Mouse (Mus musculus) hindbrain, embryonic 16.5 days (tissue): ENCODE measurements around the gene Shmt2. TPM values are rescaled to one million over a fixed set of nuclear protein-coding genes. Genes with fewer than 3 reads are reported as not detected.

ENCODE experiments used
- ATAC-seq: fragments of 200-750 bp; cut with Nextera tagmentation; 2 replicates; pipeline ENCODE4 v1.8.0; 2017; ENCODE audit warnings: moderate TSS enrichment, moderate library complexity
- H3K27ac ChIP-seq: fragments of 300-500 bp; sonication (generic); 2 replicates; pipeline ENCODE4 v1.5.1; 2014; ENCODE audit warnings: low read depth, mild to moderate bottlenecking, control low read depth, low read length, moderate library complexity
- H3K27me3 ChIP-seq: fragments of 300-500 bp; sonication (generic); replicated peaks from 2 replicates; pipeline ENCODE4 v1.6.1; 2014; ENCODE audit warnings: low read length; ENCODE audit not compliant: control insufficient read depth, insufficient read depth
- H3K36me3 ChIP-seq: fragments of 300-500 bp; sonication (generic); 2 replicates; pipeline ENCODE4 v1.6.1; 2014; ENCODE audit warnings: mild to moderate bottlenecking, low read length, moderate library complexity, mixed read lengths; ENCODE audit not compliant: control insufficient read depth, insufficient read depth
- H3K4me1 ChIP-seq: fragments of 300-500 bp; sonication (generic); 2 replicates; pipeline ENCODE4 v1.6.1; 2014; ENCODE audit warnings: low read depth, low read length; ENCODE audit not compliant: control insufficient read depth, insufficient read depth
- H3K4me2 ChIP-seq: fragments of 300-500 bp; sonication (generic); 2 replicates; pipeline ENCODE4 v1.6.1; 2014; ENCODE audit warnings: mild to moderate bottlenecking, low read length, control low read depth, moderate library complexity
- H3K4me3 ChIP-seq: fragments of 300-500 bp; sonication (generic); 2 replicates; pipeline ENCODE4 v1.5.1; 2014; ENCODE audit warnings: mild to moderate bottlenecking, low read length, control low read depth, moderate library complexity
- H3K9ac ChIP-seq: fragments of 300-500 bp; sonication (generic); 2 replicates; pipeline ENCODE4 v1.6.1; 2014; ENCODE audit warnings: low read depth, mild to moderate bottlenecking, control low read depth, low read length, moderate library complexity
- H3K9me3 ChIP-seq: fragments of 300-500 bp; sonication (generic); 2 replicates; pipeline ENCODE4 v1.6.1; 2014; ENCODE audit warnings: mild to moderate bottlenecking, low read length, moderate library complexity; ENCODE audit not compliant: control insufficient read depth
- WGBS: fragments of 180-500 bp; shearing (Covaris S2); extraction: QIAGEN DNeasy Blood & Tissue Kit; methylation state at CpG from one replicate; pipeline ENCODE4 v1.1.7; 2014; 5-methylcytosine and 5-hydroxymethylcytosine counted together
- polyA plus RNA-seq: library from polyadenylated mRNA; unstranded; fragments of >200 nt; fragmentation: Nextera tagmentation; extraction: Ambion mirVana; gene quantifications from 2 replicates; pipeline ENCODE4 v1.2.1, GENCODE M21; 2015

Shmt2 gene
- polyA plus RNA-seq, 1 experiment from 2014 or later, result 52.8 TPM

GRCm38 (mm10) chr10:127515983-127516459 lies 6.2 kb downstream of the Shmt2 start:
- ATAC-seq, result no peak
- Histone ChIP-seq H3K9me3 (no peaks in the 10 kb centered on the region), H3K27ac (no peak overlapping the region), H3K36me3 (peaks cover 11% of the 10 kb centered on the region), H3K4me2 (no peak overlapping the region), H3K4me3 (no peak overlapping the region), H3K4me1 (peaks cover 46% of the 10 kb centered on the region), H3K27me3 (peaks cover 2% of the 10 kb centered on the region; the same call in 1 of the 2 replicates), H3K9ac (no peak overlapping the region)
- WGBS, result 18% methylated on average over 8 of the region's 8 CpGs

GRCm38 (mm10) chr10:127515271-127515982 lies 6.8 kb downstream of the Shmt2 start:
- Histone ChIP-seq H3K27me3 (0 out of 2 replicates have a peak, but pooled peaks cover 2% of the 10 kb centered on the region), H3K4me3 (no peak overlapping the region), H3K27ac (0 out of 2 replicates have a peak overlapping the region, but pooled peaks have one; percentile 39), H3K9me3 (no peaks in the 10 kb centered on the region), H3K4me1 (peaks cover 48% of the 10 kb centered on the region), H3K36me3 (peaks cover 11% of the 10 kb centered on the region), H3K4me2 (no peak overlapping the region), H3K9ac (no peak overlapping the region)
- no peak for ATAC-seq
- WGBS, result 27% methylated on average over 9 of the region's 9 CpGs

- Histone ChIP-seq H3K4me2 (peak within 1 kb of the TSS; percentile 90), H3K27ac (peak within 1 kb of the TSS; percentile 39; the same call in 1 of the 2 replicates), H3K27me3 (0 out of 2 replicates have a peak, but pooled peaks cover 2% of the 10 kb centered on the region), H3K9me3 (no peaks in the 10 kb centered on the region), H3K9ac (peak within 1 kb of the TSS; percentile 25; the same call in 1 of the 2 replicates), H3K4me1 (peaks cover 54% of the 10 kb centered on the region), H3K4me3 (no peak within 1 kb of the TSS), H3K36me3 (peaks cover 11% of the 10 kb centered on the region)
- ATAC-seq, result no peak
- WGBS, result 20% methylated on average over 6 of the region's 6 CpGs
These were observed 7.5 kb downstream of the Shmt2 start, which contains the start of gene Ndufa4l2 for GRCm38 (mm10) chr10:127514764-127515163. Gene Ndufa4l2 (plus strand): TSS chr10:127514967.

- H3K27me3 ChIP-seq, result 0 out of 2 replicates have a peak, but pooled peaks cover 2% of the 10 kb centered on the region
- H3K4me1 ChIP-seq, result peaks cover 59% of the 10 kb centered on the region
- no peak for ATAC-seq
- no peak overlapping the region for H3K4me3 ChIP-seq
- no peaks in the 10 kb centered on the region for H3K9me3 ChIP-seq
- peak overlapping the region; percentile 20; the same call in 1 of the 2 replicates for H3K27ac ChIP-seq
- WGBS, result 16% methylated on average over 13 of the region's 13 CpGs
- H3K9ac ChIP-seq, result no peak overlapping the region
- peaks cover 11% of the 10 kb centered on the region for H3K36me3 ChIP-seq
- H3K4me2 ChIP-seq, result peak overlapping the region; percentile 90
These were observed 8.0 kb downstream of the Shmt2 start for GRCm38 (mm10) chr10:127514111-127514698.

GRCm38 (mm10) chr10:127513501-127514091 lies 8.6 kb downstream of the Shmt2 start:
- peaks cover 8% of the 10 kb centered on the region; the same call in 1 of the 2 replicates for H3K36me3 ChIP-seq
- H3K4me1 ChIP-seq, result peaks cover 65% of the 10 kb centered on the region
- peak overlapping the region; percentile 90 for H3K4me2 ChIP-seq
- H3K9ac ChIP-seq, result peak overlapping the region; percentile 25; the same call in 1 of the 2 replicates
- 0 out of 2 replicates have a peak, but pooled peaks cover 2% of the 10 kb centered on the region for H3K27me3 ChIP-seq
- WGBS, result 0% methylated on average over 15 of the region's 16 CpGs
- ATAC-seq, result no peak
- H3K4me3 ChIP-seq, result no peak overlapping the region
- no peaks in the 10 kb centered on the region for H3K9me3 ChIP-seq
- H3K27ac ChIP-seq, result peak overlapping the region; percentile 54; the same call in 1 of the 2 replicates

GRCm38 (mm10) chr10:127512813-127513212 lies 9.4 kb downstream of the Shmt2 start:
- Histone ChIP-seq H3K27ac (peak overlapping the region; percentile 98), H3K4me3 (peak overlapping the region; percentile 46), H3K4me1 (peaks cover 73% of the 10 kb centered on the region), H3K27me3 (0 out of 2 replicates have a peak, but pooled peaks cover 2% of the 10 kb centered on the region), H3K36me3 (peaks cover 2% of the 10 kb centered on the region; the same call in 1 of the 2 replicates), H3K9me3 (no peaks in the 10 kb centered on the region), H3K4me2 (peak overlapping the region; percentile 90), H3K9ac (peak overlapping the region; percentile 81)
- ATAC-seq, result peak; percentile 15
- whole genome bisulfite sequencing, result under 1% methylated on average over 27 of the region's 27 CpGs

- Histone ChIP-seq H3K9me3 (no peaks in the 10 kb centered on the region), H3K4me1 (peaks cover 75% of the 10 kb centered on the region), H3K27ac (peak overlapping the region; percentile 98), H3K9ac (peak overlapping the region; percentile 81), H3K27me3 (no peaks in the 10 kb centered on the region), H3K36me3 (no peaks in the 10 kb centered on the region), H3K4me2 (peak overlapping the region; percentile 90), H3K4me3 (peak overlapping the region; percentile 46)
- WGBS, result 0% methylated on average over 7 of the region's 7 CpGs
- ATAC-seq, result no peak
These were observed 10.0 kb downstream of the Shmt2 start for GRCm38 (mm10) chr10:127512307-127512666.

- H3K4me3 ChIP-seq, result peak overlapping the region; percentile 46
- peak; percentile 31 for ATAC-seq
- H3K9me3 ChIP-seq, result no peaks in the 10 kb centered on the region
- WGBS, result under 1% methylated on average over 43 of the region's 46 CpGs
- peaks cover 72% of the 10 kb centered on the region for H3K4me1 ChIP-seq
- peak overlapping the region; percentile 81 for H3K9ac ChIP-seq
- peak overlapping the region; percentile 90 for H3K4me2 ChIP-seq
- H3K36me3 ChIP-seq, result no peaks in the 10 kb centered on the region
- no peaks in the 10 kb centered on the region for H3K27me3 ChIP-seq
- H3K27ac ChIP-seq, result peak overlapping the region; percentile 98
These were observed 10.5 kb downstream of the Shmt2 start for GRCm38 (mm10) chr10:127511634-127512306.
